Mouse (Mus musculus): ENCODE measurements around the gene Kcnc1. TPM values are rescaled to one million over a fixed set of nuclear protein-coding genes. Genes with fewer than 3 reads are reported as not detected.

Kcnc1 gene
- polyA plus RNA-seq, 1 experiment from 2014 or later = 0.50 TPM

- WGBS = 62% methylated on average over 2 of the region's 2 CpGs
- no peaks in the 10 kb centered on the region for H3K36me3 ChIP-seq (ENCODE audit: control insufficient read depth, insufficient read depth, low read length)
- peak; percentile 19; the same call in 1 of the 2 replicates for ATAC-seq
- H3K27me3 ChIP-seq (replicated peaks; ENCODE audit: control insufficient read depth, insufficient read depth, low read length) = no peaks in the 10 kb centered on the region
- H3K4me2 ChIP-seq (ENCODE audit: low read depth, low read length) = no peak overlapping the region
- peaks cover 11% of the 10 kb centered on the region for H3K4me1 ChIP-seq (ENCODE audit: control insufficient read depth, insufficient read depth, low read length)
- no peak overlapping the region for H3K4me3 ChIP-seq (ENCODE audit: low read length)
- H3K9me3 ChIP-seq (ENCODE audit: control insufficient read depth, low read length) = no peaks in the 10 kb centered on the region
- H3K9ac ChIP-seq (ENCODE audit: low read depth, low read length) = no peak overlapping the region
- H3K27ac ChIP-seq (ENCODE audit: low read length) = no peak overlapping the region
Measured at GRCm38 (mm10) chr7:46459200-46459599, 62.9 kb downstream of the Kcnc1 start.

- 54% methylated on average over 9 of the region's 9 CpGs for WGBS
- Histone ChIP-seq H3K4me3 (ENCODE audit: low read length) (no peak overlapping the region), H3K4me1 (ENCODE audit: control insufficient read depth, insufficient read depth, low read length) (peaks cover 11% of the 10 kb centered on the region), H3K4me2 (ENCODE audit: low read depth, low read length) (no peak overlapping the region), H3K27ac (ENCODE audit: low read length) (no peak overlapping the region), H3K9me3 (ENCODE audit: control insufficient read depth, low read length) (no peaks in the 10 kb centered on the region), H3K9ac (ENCODE audit: low read depth, low read length) (no peak overlapping the region), H3K36me3 (ENCODE audit: control insufficient read depth, insufficient read depth, low read length) (no peaks in the 10 kb centered on the region), H3K27me3 (replicated peaks; ENCODE audit: control insufficient read depth, insufficient read depth, low read length) (no peaks in the 10 kb centered on the region)
- ATAC-seq = peak; percentile 93
Measured at GRCm38 (mm10) chr7:46459605-46460245, 63.4 kb downstream of the Kcnc1 start.

- no peak overlapping the region for H3K4me2 ChIP-seq (ENCODE audit: low read depth, low read length)
- no peaks in the 10 kb centered on the region for H3K27me3 ChIP-seq (replicated peaks; ENCODE audit: control insufficient read depth, insufficient read depth, low read length)
- no peak overlapping the region for H3K9ac ChIP-seq (ENCODE audit: low read depth, low read length)
- WGBS = 70% methylated on average over 8 of the region's 8 CpGs
- no peaks in the 10 kb centered on the region for H3K9me3 ChIP-seq (ENCODE audit: control insufficient read depth, low read length)
- no peak overlapping the region for H3K27ac ChIP-seq (ENCODE audit: low read length)
- H3K4me3 ChIP-seq (ENCODE audit: low read length) = no peak overlapping the region
- no peaks in the 10 kb centered on the region for H3K36me3 ChIP-seq (ENCODE audit: control insufficient read depth, insufficient read depth, low read length)
- no peak for ATAC-seq
- H3K4me1 ChIP-seq (ENCODE audit: control insufficient read depth, insufficient read depth, low read length) = peaks cover 11% of the 10 kb centered on the region
Measured at GRCm38 (mm10) chr7:46462287-46462686, 66.0 kb downstream of the Kcnc1 start.

- H3K4me3 ChIP-seq (ENCODE audit: low read length) = no peak overlapping the region
- no peaks in the 10 kb centered on the region for H3K27me3 ChIP-seq (replicated peaks; ENCODE audit: control insufficient read depth, insufficient read depth, low read length)
- H3K4me2 ChIP-seq (ENCODE audit: low read depth, low read length) = no peak overlapping the region
- no peak for ATAC-seq
- peaks cover 11% of the 10 kb centered on the region for H3K4me1 ChIP-seq (ENCODE audit: control insufficient read depth, insufficient read depth, low read length)
- 68% methylated on average over 8 of the region's 8 CpGs for WGBS
- H3K27ac ChIP-seq (ENCODE audit: low read length) = no peak overlapping the region
- H3K9me3 ChIP-seq (ENCODE audit: control insufficient read depth, low read length) = no peaks in the 10 kb centered on the region
- no peak overlapping the region for H3K9ac ChIP-seq (ENCODE audit: low read depth, low read length)
- H3K36me3 ChIP-seq (ENCODE audit: control insufficient read depth, insufficient read depth, low read length) = no peaks in the 10 kb centered on the region
Measured at GRCm38 (mm10) chr7:46463136-46463535, 66.8 kb downstream of the Kcnc1 start.

GRCm38 (mm10) chr7:46466422-46466981, 70.2 kb downstream of the Kcnc1 start:
- H3K27me3 ChIP-seq (replicated peaks; ENCODE audit: control insufficient read depth, insufficient read depth, low read length) = no peaks in the 10 kb centered on the region
- no peak overlapping the region for H3K9ac ChIP-seq (ENCODE audit: low read depth, low read length)
- no peak overlapping the region for H3K27ac ChIP-seq (ENCODE audit: low read length)
- no peaks in the 10 kb centered on the region for H3K36me3 ChIP-seq (ENCODE audit: control insufficient read depth, insufficient read depth, low read length)
- peaks cover 10% of the 10 kb centered on the region; the same call in 1 of the 2 replicates for H3K4me1 ChIP-seq (ENCODE audit: control insufficient read depth, insufficient read depth, low read length)
- WGBS = 49% methylated on average over 7 of the region's 7 CpGs
- no peak overlapping the region for H3K4me3 ChIP-seq (ENCODE audit: low read length)
- ATAC-seq = no peak
- no peak overlapping the region for H3K4me2 ChIP-seq (ENCODE audit: low read depth, low read length)
- no peaks in the 10 kb centered on the region for H3K9me3 ChIP-seq (ENCODE audit: control insufficient read depth, low read length)

- H3K27me3 ChIP-seq (replicated peaks; ENCODE audit: control insufficient read depth, insufficient read depth, low read length) = no peaks in the 10 kb centered on the region
- no peak overlapping the region for H3K4me2 ChIP-seq (ENCODE audit: low read depth, low read length)
- no peak overlapping the region for H3K9ac ChIP-seq (ENCODE audit: low read depth, low read length)
- H3K4me1 ChIP-seq (ENCODE audit: control insufficient read depth, insufficient read depth, low read length) = peaks cover 13% of the 10 kb centered on the region; the same call in 1 of the 2 replicates
- no peak overlapping the region for H3K4me3 ChIP-seq (ENCODE audit: low read length)
- no peaks in the 10 kb centered on the region for H3K9me3 ChIP-seq (ENCODE audit: control insufficient read depth, low read length)
- WGBS = 58% methylated on average over 3 of the region's 3 CpGs
- no peak overlapping the region for H3K27ac ChIP-seq (ENCODE audit: low read length)
- ATAC-seq = peak; percentile 93
- no peaks in the 10 kb centered on the region for H3K36me3 ChIP-seq (ENCODE audit: control insufficient read depth, insufficient read depth, low read length)
Measured at GRCm38 (mm10) chr7:46469542-46469941, 73.2 kb downstream of the Kcnc1 start.

- peak; percentile 50 for ATAC-seq
Measured at GRCm38 (mm10) chr7:46471054-46471737, 74.9 kb downstream of the Kcnc1 start.

GRCm38 (mm10) chr7:46473141-46473540, 76.8 kb downstream of the Kcnc1 start:
- no peaks in the 10 kb centered on the region for H3K9me3 ChIP-seq (ENCODE audit: control insufficient read depth, low read length)
- H3K4me3 ChIP-seq (ENCODE audit: low read length) = no peak overlapping the region
- no peak for ATAC-seq
- H3K36me3 ChIP-seq (ENCODE audit: control insufficient read depth, insufficient read depth, low read length) = no peaks in the 10 kb centered on the region
- no peak overlapping the region for H3K4me2 ChIP-seq (ENCODE audit: low read depth, low read length)
- no peak overlapping the region for H3K27ac ChIP-seq (ENCODE audit: low read length)
- H3K27me3 ChIP-seq (replicated peaks; ENCODE audit: control insufficient read depth, insufficient read depth, low read length) = no peaks in the 10 kb centered on the region
- 38% methylated on average over 9 of the region's 9 CpGs for WGBS
- H3K4me1 ChIP-seq (ENCODE audit: control insufficient read depth, insufficient read depth, low read length) = peaks cover 13% of the 10 kb centered on the region; the same call in 1 of the 2 replicates
- H3K9ac ChIP-seq (ENCODE audit: low read depth, low read length) = no peak overlapping the region

More at GRCm38 (mm10) chr7:46471054-46471737, 74.9 kb downstream of the Kcnc1 start:
- Histone ChIP-seq H3K4me1 (ENCODE audit: control insufficient read depth, insufficient read depth, low read length) (peaks cover 13% of the 10 kb centered on the region; the same call in 1 of the 2 replicates), H3K36me3 (ENCODE audit: control insufficient read depth, insufficient read depth, low read length) (no peaks in the 10 kb centered on the region), H3K27me3 (replicated peaks; ENCODE audit: control insufficient read depth, insufficient read depth, low read length) (no peaks in the 10 kb centered on the region), H3K4me2 (ENCODE audit: low read depth, low read length) (no peak overlapping the region), H3K27ac (ENCODE audit: low read length) (no peak overlapping the region), H3K4me3 (ENCODE audit: low read length) (no peak overlapping the region), H3K9me3 (ENCODE audit: control insufficient read depth, low read length) (no peaks in the 10 kb centered on the region), H3K9ac (ENCODE audit: low read depth, low read length) (no peak overlapping the region; the same call in 1 of the 2 replicates)
- 59% methylated on average over 7 of the region's 7 CpGs for WGBS

GRCm38 (mm10) chr7:46475464-46475863, 79.2 kb downstream of the Kcnc1 start:
- no peaks in the 10 kb centered on the region for H3K36me3 ChIP-seq (ENCODE audit: control insufficient read depth, insufficient read depth, low read length)
- no peak overlapping the region for H3K4me2 ChIP-seq (ENCODE audit: low read depth, low read length)
- H3K9ac ChIP-seq (ENCODE audit: low read depth, low read length) = no peak overlapping the region
- no peak overlapping the region for H3K27ac ChIP-seq (ENCODE audit: low read length)
- no peak overlapping the region for H3K4me3 ChIP-seq (ENCODE audit: low read length)
- 75% methylated on average over 5 of the region's 5 CpGs for WGBS
- ATAC-seq = no peak
- H3K27me3 ChIP-seq (replicated peaks; ENCODE audit: control insufficient read depth, insufficient read depth, low read length) = no peaks in the 10 kb centered on the region
- H3K4me1 ChIP-seq (ENCODE audit: control insufficient read depth, insufficient read depth, low read length) = peaks cover 7% of the 10 kb centered on the region; the same call in 1 of the 2 replicates
- H3K9me3 ChIP-seq (ENCODE audit: control insufficient read depth, low read length) = no peaks in the 10 kb centered on the region

Data from intestine, embryonic 16.5 days (tissue).